Mouse (Mus musculus) C2C12 (cell line): Measurements from ENCODE around the gene Top3a. TPM values are rescaled to one million over a fixed set of nuclear protein-coding genes. Genes with fewer than 3 reads are reported as not detected.

Experiments used
- H3K27me3 ChIP-seq: one replicate; pipeline ENCODE4 v1.6.1; 2011; ENCODE audit not compliant: control insufficient read depth, insufficient read depth, insufficient read length
- H3K36me3 ChIP-seq: one replicate; pipeline ENCODE4 v1.6.1; 2011; ENCODE audit not compliant: control insufficient read depth, insufficient read depth
- H3K4me3 ChIP-seq: one replicate; pipeline ENCODE4 v1.5.1; 2011; ENCODE audit warnings: mild to moderate bottlenecking, control low read depth; ENCODE audit not compliant: poor library complexity, insufficient read depth, severe bottlenecking
- H3K79me2 ChIP-seq: one replicate; pipeline ENCODE4 v1.6.1; 2011; ENCODE audit not compliant: control insufficient read depth, insufficient read depth
- H3K79me3 ChIP-seq: one replicate; pipeline ENCODE4 v1.6.1; 2011; ENCODE audit warnings: low read depth, control low read depth
- H3ac ChIP-seq: one replicate; pipeline ENCODE3; 2011; ENCODE audit warnings: low read depth; ENCODE audit not compliant: control insufficient read depth, insufficient read length
- CEBPB ChIP-seq: IDR thresholded peaks from one replicate; pipeline ENCODE4 v1.6.1; 2011; ENCODE audit warnings: low read depth, mild to moderate bottlenecking, control low read depth, moderate library complexity
- CTCF ChIP-seq: IDR thresholded peaks from one replicate; pipeline ENCODE4 v1.5.1; 2011; ENCODE audit not compliant: control insufficient read depth, insufficient read depth, insufficient read length
- FOSL1 ChIP-seq: IDR thresholded peaks from one replicate; pipeline ENCODE4 v1.8.0; 2011; ENCODE audit warnings: mild to moderate bottlenecking, low read length; ENCODE audit not compliant: poor library complexity, insufficient read depth, severe bottlenecking
- MAX ChIP-seq: IDR thresholded peaks from one replicate; pipeline ENCODE4 v1.6.1; 2011; ENCODE audit warnings: mild to moderate bottlenecking, control low read depth
- MYOD1 ChIP-seq: IDR thresholded peaks from one replicate; pipeline ENCODE4 v1.6.1; 2011; ENCODE audit warnings: low read depth; ENCODE audit not compliant: control insufficient read depth, insufficient read length
- MYOG ChIP-seq: IDR thresholded peaks from one replicate; pipeline ENCODE4 v1.6.1; 2011; ENCODE audit not compliant: control insufficient read depth, insufficient read length; ENCODE audit errors: extremely low read depth
- USF1 ChIP-seq: IDR thresholded peaks from one replicate; pipeline ENCODE4 v1.6.1; 2011; ENCODE audit warnings: low read depth, mild to moderate bottlenecking, control low read depth, moderate library complexity
- polyA plus RNA-seq: library from polyadenylated mRNA; unstranded; fragments of >200 nt; fragmentation: generic; extraction: Trizol; gene quantifications from one replicate; pipeline ENCODE4 v1.2.1, GENCODE M21; 2012; ENCODE audit warnings: missing spikeins

Gene Top3a
- polyA plus RNA-seq, 1 experiment, result 8.4 TPM

- Histone ChIP-seq H3K36me3 (peaks cover 33% of the 10 kb centered on the region), H3K79me2 (peaks cover 59% of the 10 kb centered on the region), H3K4me3 (no peak overlapping the region), H3ac (no peak overlapping the region), H3K27me3 (no peaks in the 10 kb centered on the region), H3K79me3 (peaks cover 50% of the 10 kb centered on the region)
- TF ChIP-seq MYOD1 (no peak), CTCF (peak; percentile 71)
Observed at GRCm38 (mm10) chr11:60703131-60703530, 74.0 kb downstream of the Top3a start.

- Histone ChIP-seq H3K36me3 (peaks cover 24% of the 10 kb centered on the region), H3K79me3 (peaks cover 50% of the 10 kb centered on the region), H3K4me3 (no peak overlapping the region), H3ac (no peak overlapping the region), H3K79me2 (peaks cover 59% of the 10 kb centered on the region), H3K27me3 (no peaks in the 10 kb centered on the region)
- no peak for TF ChIP-seq USF1
- no peak for TF ChIP-seq MYOG
- TF ChIP-seq CTCF, result no peak
- no peak for TF ChIP-seq MYOD1
- no peak for TF ChIP-seq FOSL1
- TF ChIP-seq MAX, result no peak
- no peak for TF ChIP-seq CEBPB
Observed at GRCm38 (mm10) chr11:60701611-60702010, 75.6 kb downstream of the Top3a start.

GRCm38 (mm10) chr11:60700320-60701185 is 76.6 kb downstream of the Top3a start:
- no peak for TF ChIP-seq CTCF
- TF ChIP-seq USF1, result no peak
- TF ChIP-seq MYOG, result no peak
- no peak for TF ChIP-seq MAX
- TF ChIP-seq CEBPB, result no peak
- no peak for TF ChIP-seq FOSL1
- TF ChIP-seq MYOD1, result no peak
- H3ac ChIP-seq, result peak overlapping the region; percentile 84
- H3K36me3 ChIP-seq, result peaks cover 15% of the 10 kb centered on the region
- no peaks in the 10 kb centered on the region for H3K27me3 ChIP-seq
- H3K79me2 ChIP-seq, result peaks cover 59% of the 10 kb centered on the region
- peak overlapping the region; percentile 94 for H3K4me3 ChIP-seq
- H3K79me3 ChIP-seq, result peaks cover 49% of the 10 kb centered on the region

- Histone ChIP-seq H3K79me3 (peaks cover 43% of the 10 kb centered on the region), H3ac (peak within 1 kb of the TSS; percentile 84), H3K79me2 (peaks cover 50% of the 10 kb centered on the region), H3K36me3 (peaks cover 8% of the 10 kb centered on the region), H3K4me3 (peak within 1 kb of the TSS; percentile 94), H3K27me3 (no peaks in the 10 kb centered on the region)
- TF ChIP-seq MYOG (no peak), CTCF (no peak), MAX (no peak), MYOD1 (no peak), USF1 (no peak), FOSL1 (no peak), CEBPB (no peak)
Observed at GRCm38 (mm10) chr11:60699524-60700075, 77.6 kb downstream of the Top3a start, which contains the start of gene Llgl1. Gene Llgl1, plus strand, starts transcription at chr11:60699723.

- no peak for TF ChIP-seq MYOD1
- no peak for TF ChIP-seq CTCF
- TF ChIP-seq FOSL1, result no peak
- no peak for TF ChIP-seq MAX
Observed at GRCm38 (mm10) chr11:60698806-60699523, 78.2 kb downstream of the Top3a start.

More at GRCm38 (mm10) chr11:60698806-60699523, 78.2 kb downstream of the Top3a start:
- Histone ChIP-seq H3K4me3 (peak overlapping the region; percentile 94), H3K79me2 (peaks cover 43% of the 10 kb centered on the region), H3K79me3 (peaks cover 37% of the 10 kb centered on the region), H3ac (peak overlapping the region; percentile 55), H3K36me3 (peaks cover 4% of the 10 kb centered on the region), H3K27me3 (no peaks in the 10 kb centered on the region)
